Mouse (Mus musculus) urinary bladder, postnatal 4 days (tissue): ENCODE measurements at regions not wholly inside any gene's neighbourhood (a gene's known extent, or its start where the extent isn't known, plus 50 kb on each side); places are given as distances from the start of the nearest gene placed in this dataset.

ENCODE experiments used
- DNase-seq, 2 experiments: peaks; one replicate each; pipeline ENCODE4 v3.0.0; 2021 to 2022; ENCODE audit warnings: low spot score in 2 of 2

DNA sequence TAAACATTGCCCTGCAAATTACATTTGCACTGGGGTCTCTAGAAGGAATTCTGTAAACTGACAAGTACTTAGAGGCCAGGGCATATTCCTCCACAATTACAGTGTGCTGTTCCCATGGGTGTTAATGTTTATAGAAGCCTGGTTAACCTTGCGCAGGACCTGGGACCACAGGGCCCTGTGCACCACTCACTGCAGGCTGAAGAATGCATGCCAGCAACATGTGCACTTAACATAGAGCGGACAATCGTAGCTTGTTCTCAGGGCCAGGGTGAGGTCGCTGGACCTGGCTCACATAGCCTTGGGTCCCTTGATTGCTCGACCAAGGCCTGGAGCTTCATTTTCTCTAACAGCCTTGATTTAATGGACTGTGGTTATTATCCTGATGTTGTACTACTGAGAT lies 168.8 kb downstream of the Hs3st3b1 start:
- no peak for DNase-seq

DNA sequence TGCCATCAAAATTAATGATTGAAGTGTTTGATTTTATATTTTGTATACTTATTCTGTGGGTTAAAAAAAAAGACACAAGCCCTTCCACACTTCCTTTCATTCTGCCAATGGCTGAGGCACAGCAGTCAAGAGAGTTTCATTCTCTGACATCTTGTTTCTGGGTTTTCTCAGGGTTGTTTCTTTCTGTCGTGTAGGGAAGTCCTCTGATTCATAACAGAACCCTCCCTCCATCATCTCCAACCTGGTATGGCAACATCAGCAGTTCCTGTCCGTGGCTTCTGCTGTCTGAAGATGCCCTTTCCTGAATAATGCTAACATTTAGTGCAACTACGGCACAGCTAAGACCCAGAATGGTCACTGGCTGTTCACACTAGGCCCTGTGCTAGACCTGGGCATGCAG lies 167.3 kb downstream of the Hs3st3b1 start:
- DNase-seq = no peak

DNA sequence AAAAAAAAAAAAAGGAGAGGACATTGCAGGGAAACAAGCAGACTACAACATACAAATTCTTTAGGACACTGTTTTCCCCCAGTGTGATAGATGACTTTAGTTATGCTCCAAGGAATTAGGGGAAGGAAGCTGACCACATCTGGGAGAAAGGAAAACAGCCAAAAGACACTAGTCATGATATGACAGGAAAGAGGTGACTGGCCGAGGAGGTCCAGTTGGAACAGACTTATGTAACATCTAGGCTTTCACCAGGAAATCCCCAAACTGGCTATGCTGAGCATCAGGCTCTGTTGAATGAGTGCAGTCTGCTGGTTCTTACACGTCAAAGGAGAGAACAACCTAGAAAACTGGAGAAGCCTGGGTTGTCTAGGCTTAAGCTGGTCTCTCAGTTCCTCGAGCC lies 163.8 kb downstream of the Hs3st3b1 start:
- no peak for DNase-seq

DNA sequence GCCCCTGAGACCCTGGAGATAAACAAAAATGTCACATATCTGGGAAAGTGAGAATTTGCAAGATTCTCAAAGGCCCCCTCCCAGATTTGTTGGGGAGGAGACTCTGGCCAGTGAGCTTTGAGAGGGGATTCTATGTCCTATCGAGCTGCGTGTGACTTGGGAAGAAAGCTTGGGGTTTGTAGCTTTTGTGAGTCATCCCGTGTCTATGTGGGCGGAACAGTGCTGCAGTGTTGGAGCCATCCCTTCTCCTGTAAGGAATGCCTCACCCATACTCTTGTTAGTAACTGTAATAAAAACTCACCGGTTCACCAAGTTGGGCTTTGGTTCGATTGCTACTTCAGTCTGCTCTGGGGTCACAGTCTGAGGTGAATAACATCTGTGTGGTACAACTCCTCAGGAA lies 160.5 kb downstream of the Hs3st3b1 start:
- no peak for DNase-seq

DNA sequence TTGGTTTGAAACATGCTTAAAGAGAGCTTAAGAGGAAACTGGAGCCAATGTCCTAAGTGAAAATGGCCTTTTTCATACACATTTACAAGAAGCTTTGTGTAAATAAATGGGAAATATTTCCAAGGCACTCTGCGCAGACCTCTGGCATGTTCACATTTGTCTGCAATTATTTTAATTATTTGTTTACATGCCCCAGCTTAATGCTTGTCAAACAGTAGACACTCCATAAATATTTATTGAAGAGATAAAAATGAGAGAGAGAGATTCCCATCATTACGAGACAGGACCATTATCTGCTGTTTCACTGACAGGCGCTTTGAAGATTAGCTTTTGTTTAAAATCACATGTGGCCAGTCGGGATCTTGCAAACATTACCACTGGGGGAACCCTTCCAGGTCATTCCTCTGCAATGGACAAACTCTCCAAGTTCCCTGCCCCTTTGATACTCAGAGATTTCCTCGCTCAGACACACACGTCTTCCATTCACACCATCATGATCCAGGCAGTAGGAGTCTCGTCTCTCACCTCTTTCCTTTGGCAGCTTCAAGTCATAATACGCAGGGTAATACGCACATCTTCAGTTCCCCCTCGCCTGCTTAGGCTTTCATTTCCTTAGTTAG lies 154.3 kb downstream of the Hs3st3b1 start:
- DNase-seq = no peak

DNA sequence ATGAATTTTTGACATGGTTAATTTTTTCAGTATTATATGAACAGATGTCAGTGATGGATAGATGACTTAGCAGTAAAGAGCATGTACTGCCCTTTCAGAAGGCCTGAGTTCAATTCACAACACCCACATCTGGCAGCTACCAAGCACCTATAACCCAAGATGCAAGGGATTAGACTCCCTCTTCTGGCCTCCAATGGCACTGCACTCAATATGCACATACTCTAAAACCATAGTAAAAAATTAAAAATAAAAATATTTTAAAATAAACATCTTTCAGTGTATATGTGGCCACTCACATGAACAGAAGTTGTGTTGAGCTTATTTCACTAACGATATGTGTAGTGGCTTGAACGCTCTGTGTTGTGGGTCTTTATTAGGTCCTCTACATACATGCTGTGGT lies 152.4 kb downstream of the Hs3st3b1 start:
- no peak for DNase-seq

DNA sequence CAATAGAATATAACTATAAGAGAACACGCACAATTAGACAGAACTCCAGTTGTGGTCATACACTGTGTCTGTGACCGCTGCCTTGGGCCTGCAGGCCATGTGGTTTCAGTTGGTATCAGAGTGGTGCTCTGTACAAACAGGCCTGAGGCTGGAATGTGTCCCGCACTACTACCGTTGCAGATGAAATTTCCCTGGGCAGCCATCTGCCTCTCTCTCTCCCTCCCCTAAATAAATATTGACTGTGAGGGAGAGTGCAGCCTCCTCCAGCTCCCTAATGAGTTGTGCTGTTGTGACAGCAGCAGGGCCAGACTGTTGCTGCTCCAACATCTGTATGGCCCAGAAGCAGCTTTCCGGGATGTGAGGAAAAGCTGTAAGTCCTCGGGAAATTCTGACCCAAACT lies 146.7 kb downstream of the Hs3st3b1 start:
- no peak for DNase-seq

DNA sequence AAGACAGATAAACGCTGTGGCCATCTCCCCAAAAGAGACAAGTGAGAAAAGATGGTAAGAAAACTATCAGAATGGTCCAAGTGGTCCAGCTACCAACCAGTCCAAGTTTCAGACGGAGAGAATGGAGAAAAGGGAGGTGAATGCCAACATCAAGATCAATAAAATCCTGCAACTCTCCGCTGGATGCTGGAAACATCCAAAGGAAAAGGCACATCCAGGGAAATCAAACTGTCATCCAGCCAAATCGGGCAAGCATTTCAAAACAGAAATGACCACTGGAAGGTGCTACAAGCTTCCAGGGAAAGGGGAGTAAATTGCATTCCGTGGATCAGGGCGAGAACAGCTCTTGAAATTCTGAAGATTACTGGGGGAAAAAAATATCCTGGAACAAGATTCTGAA lies 142.7 kb downstream of the Hs3st3b1 start:
- DNase-seq = no peak

DNA sequence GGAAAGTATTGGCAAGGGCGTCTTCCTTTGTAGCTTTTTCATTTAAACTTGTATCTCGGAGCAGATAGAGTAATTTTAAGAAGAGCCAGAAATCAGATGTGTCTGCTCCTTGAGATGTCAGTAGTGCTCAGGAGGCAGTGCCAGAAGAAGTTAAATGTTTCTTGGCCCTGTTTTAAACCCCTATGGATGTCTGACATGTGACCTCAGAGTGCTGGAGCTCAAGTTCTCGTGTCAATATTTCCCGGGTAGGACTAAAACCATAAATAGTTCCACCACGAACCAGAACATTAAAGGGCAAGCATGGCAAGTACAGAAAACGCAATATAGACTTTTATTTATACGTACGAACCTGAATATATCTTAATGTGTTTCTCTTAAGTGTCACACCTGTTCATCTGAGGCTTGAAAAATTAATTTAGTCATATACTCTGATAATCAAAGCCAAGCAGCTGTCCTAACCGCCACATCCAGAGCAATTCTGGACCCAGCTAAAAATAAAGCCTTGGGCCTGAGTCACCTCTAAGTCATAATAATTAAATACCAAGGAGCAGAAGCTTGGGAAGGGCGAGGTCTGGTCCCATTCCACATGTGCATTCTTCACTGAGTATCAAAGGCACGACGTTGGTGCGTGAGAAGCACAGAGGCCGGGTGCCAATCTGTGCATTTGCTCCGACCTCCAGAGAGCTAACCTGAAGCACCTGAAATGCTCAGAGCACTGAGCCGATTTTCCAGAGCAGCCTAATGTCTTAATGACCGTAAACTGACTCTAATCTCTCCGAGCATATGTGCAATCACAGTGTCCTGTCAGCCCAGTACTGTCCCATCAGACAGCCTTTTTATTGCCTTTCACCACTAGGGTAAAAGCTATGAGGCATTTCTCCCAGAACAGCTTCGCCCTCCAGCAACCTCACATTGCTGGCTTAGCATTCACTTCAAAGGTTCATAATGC lies 139.8 kb downstream of the Hs3st3b1 start:
- DNase-seq = no peak

DNA sequence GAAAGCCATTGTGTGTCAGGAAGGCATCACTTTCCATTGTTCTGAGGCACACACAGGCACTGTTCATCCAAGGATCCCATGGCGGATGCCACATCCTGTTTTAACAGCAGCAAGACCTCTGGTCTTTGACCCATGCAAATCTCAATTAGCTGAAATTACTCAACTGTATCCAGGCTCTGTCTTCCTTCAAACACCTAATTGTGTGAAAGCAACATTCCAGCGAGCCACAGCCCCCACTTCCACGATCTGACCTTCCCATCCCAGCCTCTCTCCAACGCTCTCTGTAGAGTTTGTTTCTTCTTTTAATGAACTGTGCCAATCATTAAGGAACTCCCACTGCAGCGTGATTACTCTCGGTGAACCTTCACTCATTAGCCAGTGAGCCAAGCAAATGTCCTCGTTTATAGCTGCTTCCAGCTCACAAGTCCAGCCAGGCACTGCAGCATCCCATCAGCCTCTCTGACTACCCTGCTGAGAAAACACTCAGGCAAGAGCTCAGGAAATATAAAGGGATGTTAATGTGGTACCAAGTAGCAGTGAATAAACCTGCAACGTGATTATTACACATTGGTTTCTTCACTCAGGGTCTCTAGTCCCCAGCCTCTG lies 136.7 kb downstream of the Hs3st3b1 start:
- no peak for DNase-seq

DNA sequence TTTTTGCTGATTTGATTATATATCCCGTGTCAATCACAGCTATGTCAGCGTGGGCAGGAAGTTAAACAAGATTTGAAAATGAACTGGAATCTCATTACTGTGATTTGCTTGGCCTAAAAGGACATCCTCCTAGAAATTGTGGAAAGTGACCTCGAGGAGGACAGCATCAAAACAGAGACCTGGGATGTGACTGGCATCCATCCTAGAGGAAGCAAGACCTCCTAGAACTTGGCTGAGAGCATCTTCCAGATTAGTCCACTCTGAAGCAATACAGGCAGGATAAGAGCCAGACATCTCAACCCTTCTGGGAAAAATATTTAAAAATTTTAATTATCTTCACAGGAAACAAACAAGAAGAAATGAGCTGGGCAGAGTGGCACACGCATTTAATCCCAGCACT lies 136.1 kb downstream of the Hs3st3b1 start:
- no peak for DNase-seq

DNA sequence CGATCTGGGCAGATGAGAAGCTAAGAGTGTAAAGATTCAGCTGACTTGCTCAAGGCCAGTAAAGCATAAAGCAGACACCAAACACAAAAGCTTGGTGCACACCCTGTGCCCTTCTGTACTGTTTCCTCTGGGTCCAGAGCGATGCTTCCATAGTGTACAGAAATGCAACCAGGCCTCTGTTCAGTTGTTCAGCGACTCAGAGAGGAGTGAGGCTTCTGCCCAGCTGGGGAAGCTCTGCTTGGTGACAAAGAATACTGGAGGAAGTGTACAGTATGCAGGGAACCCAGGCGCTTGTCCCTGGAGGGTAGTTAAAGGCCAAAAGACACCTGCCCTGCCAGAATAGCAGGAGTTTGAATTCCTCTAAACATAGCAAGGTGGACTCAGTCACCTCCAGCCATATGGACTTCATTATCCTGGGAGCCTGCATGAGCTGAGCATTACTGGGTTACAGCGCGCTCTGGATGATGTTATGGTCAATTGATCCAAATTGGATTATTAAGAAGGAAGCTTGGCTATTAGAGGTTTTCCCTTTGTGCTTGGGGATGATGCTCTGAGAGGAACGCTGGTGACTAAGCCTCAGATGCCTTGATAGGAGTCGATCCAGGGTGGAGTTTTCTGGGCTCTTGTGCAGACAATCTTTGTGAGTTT lies 132.5 kb downstream of the Hs3st3b1 start:
- no peak for DNase-seq

DNA sequence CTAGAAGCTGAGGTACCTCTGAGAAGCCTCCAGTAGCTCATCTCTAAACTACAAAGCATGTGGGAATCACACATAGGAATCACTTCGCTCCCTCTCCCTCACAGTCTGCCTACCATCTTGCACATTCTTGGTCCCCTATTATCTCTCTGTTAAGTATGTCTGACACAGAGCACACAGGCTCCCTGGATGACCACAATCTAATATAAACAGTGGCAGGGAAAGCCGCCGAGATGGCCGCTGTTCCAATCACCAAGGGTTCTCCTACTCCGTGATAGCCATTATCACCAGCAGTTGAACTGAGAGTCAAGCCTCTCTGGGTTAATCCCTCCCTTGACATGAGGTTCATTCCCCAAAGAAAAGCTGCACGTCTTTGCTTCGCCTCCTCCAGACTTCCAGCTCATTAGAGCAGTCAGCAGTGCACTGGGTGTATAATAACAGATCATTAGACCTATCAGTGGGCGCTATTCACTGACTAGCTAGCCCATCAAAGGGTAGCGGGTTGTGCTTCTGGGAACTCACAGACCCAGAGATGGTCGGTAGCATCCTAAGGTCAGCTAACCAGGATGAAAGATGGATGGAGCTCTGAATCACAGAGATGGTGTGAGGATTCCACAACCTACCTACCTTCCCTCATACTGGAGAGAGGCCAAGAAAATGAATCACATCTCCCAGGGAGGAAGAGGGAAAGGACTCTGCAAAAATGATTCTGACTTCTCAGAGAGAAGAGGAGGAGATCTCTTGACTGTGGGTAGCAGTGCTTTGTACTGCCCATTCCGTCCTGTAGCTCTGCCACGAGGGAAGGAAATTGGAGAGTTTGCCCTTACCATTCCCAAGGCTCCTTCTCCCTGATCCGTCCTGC lies 130.9 kb downstream of the Hs3st3b1 start:
- DNase-seq = no peak

DNA sequence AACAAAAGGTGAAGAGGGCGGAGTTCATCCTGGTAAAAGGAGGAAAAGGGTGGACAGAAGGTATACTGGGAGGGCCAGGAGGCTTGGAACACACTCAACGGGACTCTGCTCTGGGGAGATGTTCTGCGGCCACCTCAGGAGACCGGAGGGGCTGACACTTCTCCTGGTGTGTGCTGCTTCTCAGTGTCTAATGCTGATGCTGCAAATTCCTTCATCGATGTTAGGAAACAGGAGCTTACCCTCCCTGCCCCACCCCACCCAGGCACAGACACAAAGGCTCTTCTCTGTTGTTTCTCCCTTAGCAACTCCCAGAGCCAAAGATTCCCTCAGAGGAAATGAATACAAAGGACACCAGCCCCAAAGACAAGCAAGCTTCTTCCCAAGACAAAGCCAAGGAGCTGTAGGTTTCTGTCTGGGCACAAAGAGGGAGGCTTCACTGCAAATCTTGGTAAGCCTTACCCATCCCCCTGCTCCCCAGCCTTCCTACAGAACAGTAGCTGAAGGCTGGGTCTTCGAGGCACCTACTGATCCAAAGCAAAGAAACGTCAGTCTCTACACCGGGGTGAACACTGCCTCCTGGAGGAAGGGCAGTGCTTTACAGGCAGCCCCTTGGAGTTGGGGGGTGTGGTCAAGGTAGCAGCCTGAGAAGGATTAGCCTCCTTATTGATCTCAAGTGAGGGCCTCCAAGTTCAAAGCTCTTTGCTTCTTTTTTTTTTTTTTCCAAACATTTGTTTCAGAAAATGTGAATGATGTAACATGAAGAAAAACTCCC lies 128.2 kb downstream of the Hs3st3b1 start:
- no peak for DNase-seq

DNA sequence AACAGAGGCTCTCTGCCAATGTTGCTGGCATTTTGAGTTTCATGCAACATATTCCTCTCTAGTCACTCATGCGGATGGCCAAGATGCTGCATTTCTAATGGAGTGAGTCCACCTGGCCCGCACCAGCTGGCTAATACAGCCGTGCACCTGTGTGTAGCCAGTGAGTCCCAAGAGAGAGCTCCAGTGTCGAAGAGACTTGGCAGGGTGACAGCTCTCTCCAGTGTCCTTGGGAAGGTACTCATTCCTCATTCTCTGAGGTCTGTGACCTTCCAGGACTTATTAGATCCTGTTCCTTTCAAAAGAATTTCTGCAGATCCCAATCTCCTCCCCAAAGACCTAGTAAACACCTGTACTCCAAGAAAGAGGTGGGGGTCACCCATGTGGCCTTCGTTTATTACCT lies 109.9 kb downstream of the Hs3st3b1 start:
- no peak for DNase-seq

DNA sequence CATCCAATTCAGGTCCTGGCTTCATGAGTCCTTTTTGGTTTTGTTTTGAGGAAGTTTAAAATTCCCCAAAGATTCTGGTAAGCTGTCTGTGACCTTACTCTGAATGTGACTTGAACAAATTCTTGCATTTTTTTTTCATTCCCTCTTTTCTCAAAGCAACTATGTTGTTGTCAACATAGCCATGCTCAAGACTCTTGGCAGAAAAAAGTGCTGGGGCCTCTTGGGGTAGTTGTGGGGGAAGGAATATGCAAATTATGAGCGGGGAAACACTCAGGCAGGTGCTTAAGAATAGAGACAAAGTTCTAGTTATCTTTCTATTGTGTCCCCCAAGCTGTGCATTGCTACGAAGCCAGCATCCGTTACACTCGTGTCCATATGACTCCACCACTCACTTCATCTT lies 99.2 kb downstream of the Hs3st3b1 start:
- no peak for DNase-seq

DNA sequence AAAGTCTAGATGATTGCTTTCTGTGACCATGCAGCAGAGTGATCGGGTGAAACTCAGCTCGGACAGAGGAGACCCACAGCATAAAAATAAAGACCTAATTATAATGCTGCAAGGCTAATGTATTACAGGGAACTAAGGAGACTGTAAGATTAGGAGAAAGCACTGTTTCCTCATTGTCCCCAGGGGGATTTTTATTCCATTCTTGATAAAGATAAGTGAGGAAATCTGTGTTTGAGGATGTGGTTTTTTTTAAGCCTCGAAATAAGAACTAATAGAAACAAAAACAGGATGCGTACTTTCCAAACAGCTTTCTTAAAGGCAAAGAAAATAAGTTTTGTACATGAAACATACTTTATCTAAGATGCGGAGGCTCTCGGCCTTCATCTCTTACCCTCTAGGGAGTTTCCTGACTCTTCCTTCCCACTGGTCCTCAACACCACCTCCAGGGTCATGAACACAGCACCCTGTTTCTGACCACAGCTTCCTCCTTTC lies 94.8 kb downstream of the Hs3st3b1 start:
- DNase-seq = no peak

DNA sequence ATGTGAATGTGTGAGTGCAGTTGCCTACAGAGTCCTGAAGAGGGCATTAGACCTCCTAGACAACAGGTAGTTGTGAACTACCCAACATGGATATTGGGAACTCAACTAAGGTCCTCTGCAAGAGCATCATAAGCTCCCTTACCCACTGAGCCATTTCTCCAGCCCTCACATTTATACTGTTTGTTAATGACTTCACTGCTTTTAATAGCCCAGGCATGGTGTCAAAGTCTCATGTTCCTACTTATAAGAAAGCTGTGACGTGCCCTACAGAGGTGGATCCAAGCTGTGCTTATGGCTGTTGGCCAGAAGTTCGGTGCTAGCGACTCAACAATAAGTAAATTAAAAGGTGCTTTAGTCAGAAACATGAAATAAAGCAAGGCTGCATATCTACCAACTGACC lies 88.6 kb downstream of the Hs3st3b1 start:
- no peak for DNase-seq

DNA sequence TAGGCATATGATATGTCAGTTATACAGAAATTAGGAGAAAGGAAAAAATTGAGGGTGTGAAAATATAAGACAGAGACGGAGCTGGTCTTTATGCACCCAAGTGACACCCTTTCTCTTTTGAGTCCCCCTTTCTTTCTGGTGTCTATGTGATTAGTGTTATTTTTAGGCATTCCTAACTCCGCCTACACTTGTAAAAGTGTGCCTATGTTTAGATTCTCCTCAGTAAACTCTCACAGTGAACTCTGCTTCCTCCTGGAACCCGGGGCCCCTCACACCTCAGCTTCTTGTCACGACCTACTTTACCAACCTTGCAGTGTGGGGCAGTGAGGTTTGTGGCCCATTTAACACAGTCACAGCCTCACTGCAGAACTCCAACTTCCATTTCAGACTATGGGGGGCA lies 88.0 kb downstream of the Hs3st3b1 start:
- no peak for DNase-seq

DNA sequence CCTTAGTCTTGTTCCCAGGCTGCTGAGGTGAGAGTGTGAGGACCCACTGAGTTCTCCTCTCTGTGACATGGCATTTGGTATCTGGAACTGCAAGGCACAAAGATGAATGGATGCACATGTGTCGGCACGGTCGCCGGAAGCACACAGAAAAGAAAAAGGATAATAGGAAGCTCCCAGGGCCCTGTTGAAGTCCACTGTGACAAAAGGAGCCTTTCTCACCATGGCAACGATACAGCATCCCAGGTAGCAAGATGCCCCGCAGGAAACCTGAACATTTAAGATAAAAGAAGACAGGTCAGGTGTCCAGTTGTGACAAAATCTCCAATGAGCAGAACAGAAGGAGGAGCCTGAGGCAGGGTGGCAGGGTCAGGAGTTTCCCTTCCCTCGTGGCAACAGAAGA lies 87.5 kb downstream of the Hs3st3b1 start:
- no peak for DNase-seq
